Mouse (Mus musculus): Measurements from ENCODE around the gene Mrnip. TPM values are rescaled to one million over a fixed set of nuclear protein-coding genes. Genes with fewer than 3 reads are reported as not detected.

The Mrnip gene
- polyA plus RNA-seq, 1 experiment from 2014 or later, result 7.9 TPM

GRCm38 (mm10) chr11:50177111-50177510 lies 2.9 kb downstream of the Mrnip start:
- H3K4me3 ChIP-seq (ENCODE audit: low read depth, low read length), result no peak overlapping the region
- no peak overlapping the region for H3K9ac ChIP-seq (ENCODE audit: low read depth, low read length)
- no peak overlapping the region for H3K27ac ChIP-seq (ENCODE audit: low read length)
- peaks cover 21% of the 10 kb centered on the region for H3K4me1 ChIP-seq (ENCODE audit: control insufficient read depth, low read depth, low read length)
- no peaks in the 10 kb centered on the region for H3K27me3 ChIP-seq (ENCODE audit: control insufficient read depth, insufficient read depth, low read depth, low read length)
- no peaks in the 10 kb centered on the region for H3K9me3 ChIP-seq (replicated peaks; ENCODE audit: control insufficient read depth, low read length)
- 73% methylated on average over 6 of the region's 6 CpGs for WGBS (ENCODE audit: insufficient replicate concordance)
- no peak overlapping the region for H3K4me2 ChIP-seq (ENCODE audit: low read depth, low read length)
- no peaks in the 10 kb centered on the region for H3K36me3 ChIP-seq (ENCODE audit: control insufficient read depth, insufficient read depth)
- ATAC-seq (ENCODE audit: low read depth), result no peak

GRCm38 (mm10) chr11:50178532-50179488 lies 4.6 kb downstream of the Mrnip start:
- H3K9ac ChIP-seq (ENCODE audit: low read depth, low read length), result no peak overlapping the region
- H3K36me3 ChIP-seq (ENCODE audit: control insufficient read depth, insufficient read depth), result no peaks in the 10 kb centered on the region
- WGBS (ENCODE audit: insufficient replicate concordance), result 59% methylated on average over 5 of the region's 5 CpGs
- ATAC-seq (ENCODE audit: low read depth), result no peak
- no peaks in the 10 kb centered on the region for H3K27me3 ChIP-seq (ENCODE audit: control insufficient read depth, insufficient read depth, low read depth, low read length)
- H3K27ac ChIP-seq (ENCODE audit: low read length), result 0 out of 2 replicates have a peak overlapping the region, but pooled peaks have one; percentile 2
- H3K4me3 ChIP-seq (ENCODE audit: low read depth, low read length), result no peak overlapping the region
- H3K9me3 ChIP-seq (replicated peaks; ENCODE audit: control insufficient read depth, low read length), result no peaks in the 10 kb centered on the region
- H3K4me2 ChIP-seq (ENCODE audit: low read depth, low read length), result no peak overlapping the region
- peaks cover 32% of the 10 kb centered on the region for H3K4me1 ChIP-seq (ENCODE audit: control insufficient read depth, low read depth, low read length)

DNA sequence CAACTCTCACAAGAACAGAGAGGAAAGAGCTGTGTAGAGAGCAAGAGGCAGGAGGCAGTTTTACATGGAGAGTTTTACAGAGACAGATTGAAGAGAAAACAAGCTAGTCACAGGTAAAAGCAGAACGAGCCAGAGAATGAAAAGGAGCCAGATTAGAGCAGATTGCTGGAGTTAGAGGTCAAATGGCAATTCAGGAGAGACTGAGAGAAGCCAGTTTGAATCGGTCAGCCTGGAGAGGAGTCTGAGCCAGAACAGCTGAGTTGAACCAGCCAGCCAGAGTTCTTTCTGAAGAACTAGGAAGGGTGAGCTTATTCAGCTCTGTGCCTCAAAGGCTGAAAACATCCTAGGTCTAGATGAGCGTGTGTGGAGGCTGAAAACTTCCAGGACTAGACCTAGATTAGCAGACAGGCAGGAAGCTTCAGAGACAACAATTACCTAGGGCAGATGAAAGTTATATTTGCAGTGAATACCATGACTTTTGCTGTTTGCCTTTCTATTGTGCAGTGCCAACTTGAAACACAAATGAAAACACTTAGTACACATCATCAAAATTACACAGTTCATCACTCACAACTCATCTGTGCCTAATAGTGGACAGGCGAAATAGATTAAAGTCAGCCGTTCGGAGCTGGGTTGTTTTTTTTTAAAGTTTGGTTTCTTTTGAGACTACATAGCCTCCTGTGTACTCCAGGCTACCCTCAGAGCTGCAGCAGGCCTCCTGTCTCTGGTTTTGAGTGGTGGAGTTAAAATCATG lies 6.4 kb downstream of the Mrnip start:
- 61% methylated on average over 6 of the region's 6 CpGs for WGBS (ENCODE audit: insufficient replicate concordance)

DNA sequence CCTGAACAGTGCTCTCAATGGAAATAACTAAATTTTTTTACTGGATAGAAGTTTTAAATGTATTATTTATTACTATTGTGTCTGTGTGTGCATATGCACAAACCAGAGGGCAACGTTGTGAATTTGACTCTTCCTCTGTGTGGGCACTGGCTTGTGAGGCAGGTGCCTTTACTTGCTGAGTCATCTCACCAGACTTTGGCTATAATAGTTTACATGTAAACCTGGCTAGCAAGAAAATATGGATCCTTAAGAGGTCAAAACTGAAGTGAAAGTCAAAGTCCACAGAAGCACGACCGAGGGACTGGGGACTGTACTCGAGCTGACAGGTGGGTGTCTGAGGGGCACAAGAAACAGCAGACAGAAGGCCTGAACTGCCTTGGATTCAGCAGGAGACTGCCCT lies 8.5 kb downstream of the Mrnip start:
- H3K9me3 ChIP-seq (replicated peaks; ENCODE audit: control insufficient read depth, low read length), result no peaks in the 10 kb centered on the region
- no peak for ATAC-seq (ENCODE audit: low read depth)
- no peaks in the 10 kb centered on the region for H3K36me3 ChIP-seq (ENCODE audit: control insufficient read depth, insufficient read depth)
- H3K27ac ChIP-seq (ENCODE audit: low read length), result no peak overlapping the region
- H3K4me1 ChIP-seq (ENCODE audit: control insufficient read depth, low read depth, low read length), result peaks cover 17% of the 10 kb centered on the region
- H3K9ac ChIP-seq (ENCODE audit: low read depth, low read length), result no peak overlapping the region
- H3K27me3 ChIP-seq (ENCODE audit: control insufficient read depth, insufficient read depth, low read depth, low read length), result no peaks in the 10 kb centered on the region
- 58% methylated on average over 4 of the region's 4 CpGs for WGBS (ENCODE audit: insufficient replicate concordance)
- H3K4me3 ChIP-seq (ENCODE audit: low read depth, low read length), result no peak overlapping the region
- no peak overlapping the region for H3K4me2 ChIP-seq (ENCODE audit: low read depth, low read length)

More for the DNA sequence above, 6.4 kb downstream of the Mrnip start:
- no peaks in the 10 kb centered on the region for H3K9me3 ChIP-seq (replicated peaks; ENCODE audit: control insufficient read depth, low read length)
- H3K4me1 ChIP-seq (ENCODE audit: control insufficient read depth, low read depth, low read length), result peaks cover 31% of the 10 kb centered on the region
- H3K4me3 ChIP-seq (ENCODE audit: low read depth, low read length), result no peak overlapping the region
- H3K36me3 ChIP-seq (ENCODE audit: control insufficient read depth, insufficient read depth), result no peaks in the 10 kb centered on the region
- no peak for ATAC-seq (ENCODE audit: low read depth)
- no peak overlapping the region for H3K27ac ChIP-seq (ENCODE audit: low read length)
- H3K9ac ChIP-seq (ENCODE audit: low read depth, low read length), result no peak overlapping the region
- no peaks in the 10 kb centered on the region for H3K27me3 ChIP-seq (ENCODE audit: control insufficient read depth, insufficient read depth, low read depth, low read length)
- H3K4me2 ChIP-seq (ENCODE audit: low read depth, low read length), result no peak overlapping the region

DNA sequence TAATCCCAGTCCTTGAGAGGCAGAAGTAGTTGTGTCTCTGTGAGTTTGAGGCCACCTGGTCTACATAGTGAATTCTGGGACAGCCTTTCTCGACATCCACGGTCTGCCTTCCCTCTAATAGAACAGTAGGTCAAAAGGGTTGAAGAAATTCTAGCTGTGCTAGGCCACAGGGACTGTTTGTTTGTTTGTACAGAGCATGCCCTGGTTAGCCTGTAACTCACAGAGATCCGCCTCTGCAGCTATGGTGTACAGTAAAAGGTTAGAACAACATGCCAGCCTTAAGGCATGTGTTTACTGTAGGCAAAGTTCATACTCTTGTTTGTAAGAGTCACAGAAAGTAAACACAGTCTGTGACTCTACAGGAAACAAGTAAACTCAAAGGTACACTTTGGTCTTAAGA lies 10.5 kb downstream of the Mrnip start:
- Histone ChIP-seq H3K4me3 (ENCODE audit: low read depth, low read length) (no peak overlapping the region), H3K27ac (ENCODE audit: low read length) (peak overlapping the region; percentile 0; the same call in 1 of the 2 replicates), H3K9me3 (replicated peaks; ENCODE audit: control insufficient read depth, low read length) (no peaks in the 10 kb centered on the region), H3K4me1 (ENCODE audit: control insufficient read depth, low read depth, low read length) (peaks cover 14% of the 10 kb centered on the region), H3K36me3 (ENCODE audit: control insufficient read depth, insufficient read depth) (no peaks in the 10 kb centered on the region), H3K27me3 (ENCODE audit: control insufficient read depth, insufficient read depth, low read depth, low read length) (no peaks in the 10 kb centered on the region), H3K4me2 (ENCODE audit: low read depth, low read length) (no peak overlapping the region), H3K9ac (ENCODE audit: low read depth, low read length) (no peak overlapping the region)
- ATAC-seq (ENCODE audit: low read depth), result peak; percentile 84
- WGBS (ENCODE audit: insufficient replicate concordance), result 76% methylated on average over 3 of the region's 3 CpGs

GRCm38 (mm10) chr11:50188682-50189081 lies 14.4 kb downstream of the Mrnip start:
- H3K9me3 ChIP-seq (replicated peaks; ENCODE audit: control insufficient read depth, low read length), result no peaks in the 10 kb centered on the region
- ATAC-seq (ENCODE audit: low read depth), result peak; percentile 40
- no peak overlapping the region for H3K4me3 ChIP-seq (ENCODE audit: low read depth, low read length)
- peaks cover 4% of the 10 kb centered on the region; the same call in 1 of the 2 replicates for H3K4me1 ChIP-seq (ENCODE audit: control insufficient read depth, low read depth, low read length)
- H3K9ac ChIP-seq (ENCODE audit: low read depth, low read length), result no peak overlapping the region
- WGBS (ENCODE audit: insufficient replicate concordance), result 62% methylated on average over 7 of the region's 7 CpGs
- H3K36me3 ChIP-seq (ENCODE audit: control insufficient read depth, insufficient read depth), result no peaks in the 10 kb centered on the region
- no peak overlapping the region for H3K27ac ChIP-seq (ENCODE audit: low read length)
- H3K4me2 ChIP-seq (ENCODE audit: low read depth, low read length), result no peak overlapping the region
- no peaks in the 10 kb centered on the region for H3K27me3 ChIP-seq (ENCODE audit: control insufficient read depth, insufficient read depth, low read depth, low read length)

- H3K36me3 ChIP-seq (ENCODE audit: control insufficient read depth, insufficient read depth), result no peaks in the 10 kb centered on the region
- H3K9me3 ChIP-seq (replicated peaks; ENCODE audit: control insufficient read depth, low read length), result no peaks in the 10 kb centered on the region
- no peak overlapping the region for H3K27ac ChIP-seq (ENCODE audit: low read length)
- no peak overlapping the region for H3K4me3 ChIP-seq (ENCODE audit: low read depth, low read length)
- H3K4me2 ChIP-seq (ENCODE audit: low read depth, low read length), result no peak overlapping the region
- no peaks in the 10 kb centered on the region; the same call in 1 of the 2 replicates for H3K4me1 ChIP-seq (ENCODE audit: control insufficient read depth, low read depth, low read length)
- H3K9ac ChIP-seq (ENCODE audit: low read depth, low read length), result no peak overlapping the region
- no peaks in the 10 kb centered on the region for H3K27me3 ChIP-seq (ENCODE audit: control insufficient read depth, insufficient read depth, low read depth, low read length)
- no peak for ATAC-seq (ENCODE audit: low read depth)
- WGBS (ENCODE audit: insufficient replicate concordance), result 68% methylated on average over 4 of the region's 4 CpGs
Observed at GRCm38 (mm10) chr11:50190362-50190761, 16.1 kb downstream of the Mrnip start.

DNA sequence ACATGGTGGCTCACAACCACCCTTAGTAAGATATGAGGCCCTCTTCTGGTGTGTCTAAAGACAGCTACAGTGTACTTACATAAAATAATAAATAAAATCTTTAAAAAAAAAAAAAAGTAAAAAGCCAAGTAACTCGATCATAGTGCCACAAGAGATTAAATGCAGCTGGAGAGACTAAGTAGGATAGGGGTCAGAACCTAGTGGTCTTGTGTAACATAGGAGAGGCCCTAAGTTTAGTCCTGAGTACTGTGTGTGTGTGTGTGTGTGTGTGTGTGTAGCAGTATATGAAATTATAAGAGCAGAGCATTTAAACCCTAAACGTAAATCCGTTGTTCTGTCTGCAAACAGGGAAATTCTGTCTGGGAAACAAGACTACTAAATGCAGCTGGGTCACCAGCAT lies 18.0 kb downstream of the Mrnip start:
- Histone ChIP-seq H3K36me3 (ENCODE audit: control insufficient read depth, insufficient read depth) (no peaks in the 10 kb centered on the region), H3K27me3 (ENCODE audit: control insufficient read depth, insufficient read depth, low read depth, low read length) (no peaks in the 10 kb centered on the region), H3K4me1 (ENCODE audit: control insufficient read depth, low read depth, low read length) (peaks cover 3% of the 10 kb centered on the region; the same call in 1 of the 2 replicates), H3K27ac (ENCODE audit: low read length) (no peak overlapping the region), H3K4me3 (ENCODE audit: low read depth, low read length) (no peak overlapping the region), H3K9me3 (replicated peaks; ENCODE audit: control insufficient read depth, low read length) (no peaks in the 10 kb centered on the region), H3K4me2 (ENCODE audit: low read depth, low read length) (no peak overlapping the region), H3K9ac (ENCODE audit: low read depth, low read length) (no peak overlapping the region)
- ATAC-seq (ENCODE audit: low read depth), result no peak
- WGBS (ENCODE audit: insufficient replicate concordance), result 81% methylated on average over 3 of the region's 3 CpGs

Measured in liver, embryonic 16.5 days (tissue).